Mouse (Mus musculus): ENCODE measurements around the gene Man1c1.

Gene Man1c1

DNA sequence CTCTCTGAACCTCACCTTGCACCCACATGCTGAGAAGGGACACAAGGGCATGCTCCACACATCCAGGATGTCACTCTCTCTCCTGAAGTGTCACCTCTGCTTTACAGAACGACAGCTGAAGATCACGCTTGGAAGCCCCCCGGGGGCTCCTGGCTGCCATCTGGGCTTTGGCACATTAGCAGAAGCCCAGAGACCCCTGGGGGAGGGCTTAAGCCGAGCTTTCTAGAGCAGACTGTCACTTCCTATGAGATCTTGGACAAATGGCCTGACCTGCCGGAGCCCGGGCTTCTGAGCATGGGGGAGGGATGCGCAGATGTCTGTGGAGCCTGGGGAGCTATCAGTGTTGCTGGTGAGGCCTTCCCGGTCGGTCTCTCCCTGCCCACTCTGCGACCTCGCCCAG lies 128.6 kb downstream of the Man1c1 start:
- DNase-seq = no peak

DNA sequence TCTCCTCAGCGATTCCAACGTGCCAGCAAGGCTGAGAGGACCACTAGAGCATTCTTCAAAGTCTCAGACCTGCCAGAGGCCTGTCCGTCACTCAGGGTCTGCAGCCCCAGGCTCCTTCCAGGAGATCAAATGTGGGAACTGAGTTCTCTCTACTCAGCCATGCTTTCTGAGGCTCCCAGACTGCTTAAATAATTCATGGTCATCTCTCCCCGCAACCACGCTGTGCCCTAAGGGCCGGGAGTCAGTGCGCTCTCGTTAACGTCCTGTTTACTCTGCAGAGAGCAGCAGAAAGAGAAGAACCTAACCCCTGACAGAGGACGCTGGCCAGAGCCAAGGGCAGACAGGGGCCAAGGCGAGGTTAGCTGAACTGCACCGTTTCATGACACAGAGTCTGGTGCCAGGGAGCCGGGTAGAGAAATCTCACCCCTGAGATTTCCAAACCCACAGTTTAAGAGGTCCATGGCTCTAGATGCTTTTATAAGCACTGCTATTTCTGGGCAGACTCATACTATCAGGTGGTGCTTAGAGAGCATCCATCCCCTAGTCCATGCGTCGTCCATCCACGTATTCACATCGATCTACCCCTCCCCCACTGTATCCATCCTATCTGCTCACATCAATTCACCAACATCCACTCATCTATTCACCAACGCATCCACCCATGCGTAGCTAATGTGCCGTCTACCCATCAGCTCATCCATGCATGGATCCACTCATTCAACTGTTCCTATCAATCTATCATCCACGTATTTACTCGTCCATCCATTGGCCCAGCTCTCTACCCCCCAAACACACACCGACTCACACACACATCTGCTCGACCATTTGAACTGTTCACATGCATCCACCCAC lies 131.4 kb downstream of the Man1c1 start:
- DNase-seq = no peak

DNA sequence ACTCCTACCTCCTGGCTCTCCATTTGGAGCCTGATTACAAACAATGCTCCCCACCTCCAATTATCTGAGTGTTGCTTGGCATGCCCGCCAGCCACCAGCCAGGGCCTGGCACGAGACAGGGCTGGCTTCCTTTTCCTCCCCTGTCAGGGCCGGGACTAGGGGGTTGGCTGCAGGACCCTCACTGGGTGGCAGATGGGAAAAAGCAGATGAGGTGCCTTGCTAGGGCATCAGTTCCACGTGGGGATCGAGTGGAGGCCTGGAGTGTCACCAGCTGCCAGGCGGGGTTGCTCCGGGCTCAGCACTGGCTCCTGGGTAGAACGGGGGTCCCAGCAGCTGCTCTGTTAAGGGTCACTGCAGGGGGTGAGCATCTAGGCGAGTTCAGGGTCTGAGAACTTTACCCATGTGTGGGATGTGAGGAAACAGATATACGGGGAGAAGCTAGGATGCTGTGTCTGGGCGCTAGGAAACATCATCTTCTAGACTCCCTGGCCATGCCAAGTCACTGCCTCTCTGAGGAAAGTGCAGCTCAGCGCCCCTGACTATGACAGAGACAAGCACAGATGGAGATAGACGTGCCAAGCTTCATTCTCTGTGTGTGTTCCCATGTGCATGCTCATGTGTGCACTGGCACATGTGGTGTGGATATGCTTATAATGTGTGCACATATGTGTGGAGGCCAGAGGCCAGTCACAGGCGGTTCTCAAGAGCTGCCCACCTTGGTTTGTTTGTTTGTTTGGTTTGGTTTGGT lies 133.2 kb downstream of the Man1c1 start:
- DNase-seq = peak; percentile 57

DNA sequence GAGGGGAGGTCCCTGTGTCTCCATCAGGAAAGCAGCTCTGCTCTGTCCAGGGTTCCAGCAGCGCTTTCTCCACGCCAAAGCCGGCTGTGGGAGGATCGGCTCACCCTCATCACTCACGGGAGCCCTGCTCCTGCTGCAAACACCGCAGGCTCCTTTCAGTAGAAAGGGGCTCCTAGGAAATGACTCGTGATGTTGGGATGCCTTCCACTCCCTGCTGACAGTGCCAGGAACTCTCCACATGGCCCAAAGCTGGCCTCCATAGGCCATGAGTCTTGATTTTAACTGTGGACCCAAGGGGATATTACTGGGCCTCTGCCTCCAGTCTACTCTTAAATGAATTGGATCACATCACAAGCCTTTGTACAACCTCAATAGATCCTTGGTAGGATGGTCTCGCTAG lies 134.3 kb downstream of the Man1c1 start:
- DNase-seq = no peak

DNA sequence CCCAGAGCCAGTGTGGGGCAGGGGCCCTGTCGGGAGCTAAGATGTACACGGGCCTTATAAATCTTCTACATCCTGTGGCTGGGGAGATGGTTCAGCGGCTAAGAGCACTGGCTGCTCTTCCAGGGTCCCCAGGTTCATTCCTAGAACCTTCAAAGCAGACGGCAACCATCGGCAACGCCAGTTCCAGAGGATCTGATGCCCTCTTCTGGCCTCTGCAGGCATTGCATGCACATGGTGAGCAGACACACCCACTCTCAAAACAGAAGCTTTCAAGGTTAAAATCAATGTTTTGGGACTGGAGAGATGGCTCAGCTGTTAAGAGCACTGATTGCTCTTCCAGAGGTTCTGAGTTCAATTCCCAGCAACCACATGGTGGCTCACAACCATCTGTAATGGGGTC lies 134.9 kb downstream of the Man1c1 start:
- DNase-seq = no peak

DNA sequence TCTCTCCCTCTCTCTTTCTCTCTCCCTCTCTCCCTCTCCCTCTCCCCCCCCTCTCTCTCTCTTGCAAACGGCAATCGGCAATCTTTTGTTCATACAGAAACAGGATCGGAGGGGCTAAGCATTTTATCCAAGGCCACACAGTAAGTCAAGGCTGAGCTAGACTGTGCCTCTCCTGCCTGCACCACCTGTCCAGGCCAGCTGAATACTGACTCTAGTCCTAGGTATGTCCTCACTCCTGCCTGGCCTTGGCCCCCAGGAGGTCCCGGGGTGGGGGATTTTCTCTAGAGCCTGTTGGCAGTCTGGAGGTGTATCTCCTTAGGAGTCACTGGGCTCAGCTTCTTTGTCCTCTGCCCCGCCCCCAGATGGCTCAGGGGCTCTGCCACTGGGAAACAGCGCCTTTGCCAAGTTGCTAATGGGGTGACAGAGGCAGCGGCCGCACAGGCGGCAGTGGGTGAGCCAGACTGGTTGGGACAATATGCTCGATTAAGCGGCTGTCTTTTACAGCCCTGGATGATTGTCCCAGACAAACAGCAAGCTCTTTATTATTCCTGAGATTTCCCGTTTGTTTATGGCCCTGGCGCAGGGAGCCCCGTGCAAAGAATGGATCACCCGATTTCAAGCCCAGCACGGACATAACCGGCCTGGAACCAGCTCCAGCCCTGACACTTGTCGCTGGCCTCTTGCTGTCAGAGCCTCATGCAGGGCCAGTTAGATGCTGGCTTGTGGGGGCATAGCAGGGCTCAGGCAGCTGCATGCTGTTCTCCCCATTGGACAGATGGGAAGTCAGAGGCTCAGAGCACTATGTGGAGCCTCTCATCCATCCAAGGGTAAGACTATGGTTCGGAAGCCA lies 136.5 kb downstream of the Man1c1 start:
- peak; percentile 71 for DNase-seq

DNA sequence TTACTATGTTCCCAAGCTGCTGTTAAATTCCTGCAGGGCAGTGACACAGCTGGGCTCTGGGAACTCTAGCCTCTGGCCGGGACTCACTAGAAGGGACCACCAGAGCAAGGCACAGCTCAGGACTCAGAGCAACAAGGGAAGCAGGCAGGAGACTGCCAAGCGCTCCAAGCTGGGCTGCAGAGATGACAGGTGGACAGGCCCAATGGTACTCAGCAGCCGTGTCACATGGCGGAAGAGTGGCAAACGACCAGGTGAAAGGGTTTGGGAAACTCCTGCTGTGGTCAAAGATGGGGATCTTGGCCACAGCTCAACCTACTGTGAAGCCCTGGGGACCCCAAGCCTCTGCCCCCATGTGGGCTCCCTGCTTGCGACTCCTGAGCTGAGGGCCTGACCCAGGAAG lies 140.0 kb downstream of the Man1c1 start:
- DNase-seq = peak; percentile 58

DNA sequence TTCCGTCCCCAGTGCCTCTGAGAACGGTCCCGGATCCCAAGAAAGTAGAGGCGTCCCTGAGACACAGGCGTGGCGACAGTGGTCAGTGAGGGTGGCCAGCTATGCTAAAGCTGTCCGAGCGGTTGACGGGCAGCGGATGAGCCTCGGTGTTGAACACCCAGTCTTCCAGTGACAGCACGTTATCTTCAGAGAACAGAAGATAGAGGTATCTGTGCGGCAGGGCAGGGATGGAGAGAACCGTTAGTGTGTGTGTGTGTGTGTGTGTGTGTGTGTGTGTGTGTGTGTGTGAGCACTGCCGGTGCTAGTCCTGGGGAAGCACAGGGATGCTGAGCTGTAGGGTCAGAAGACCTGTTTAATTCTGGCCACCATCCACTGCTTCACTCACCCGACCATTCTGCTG lies 140.5 kb downstream of the Man1c1 start:
- no peak for DNase-seq

DNA sequence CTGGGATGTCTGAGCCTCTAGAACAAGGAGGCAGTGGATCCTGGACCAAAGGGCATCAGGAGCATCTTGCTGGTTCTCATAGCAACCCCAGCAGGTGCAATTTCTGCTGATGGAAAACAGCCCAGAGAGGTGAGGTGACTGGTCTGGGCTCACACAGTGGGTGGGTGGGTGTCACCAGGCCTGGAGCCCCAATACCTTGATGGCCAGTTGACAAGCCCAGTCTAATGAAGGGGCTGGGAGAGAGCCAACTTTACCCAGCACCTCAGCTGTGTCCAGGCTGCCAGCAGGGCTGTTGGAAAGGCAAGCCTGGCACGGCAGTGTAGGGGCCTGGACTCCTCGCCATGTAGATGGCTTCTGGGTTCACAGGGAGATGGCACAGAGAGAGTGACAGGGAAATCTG lies 142.1 kb downstream of the Man1c1 start:
- DNase-seq = peak; percentile 77

DNA sequence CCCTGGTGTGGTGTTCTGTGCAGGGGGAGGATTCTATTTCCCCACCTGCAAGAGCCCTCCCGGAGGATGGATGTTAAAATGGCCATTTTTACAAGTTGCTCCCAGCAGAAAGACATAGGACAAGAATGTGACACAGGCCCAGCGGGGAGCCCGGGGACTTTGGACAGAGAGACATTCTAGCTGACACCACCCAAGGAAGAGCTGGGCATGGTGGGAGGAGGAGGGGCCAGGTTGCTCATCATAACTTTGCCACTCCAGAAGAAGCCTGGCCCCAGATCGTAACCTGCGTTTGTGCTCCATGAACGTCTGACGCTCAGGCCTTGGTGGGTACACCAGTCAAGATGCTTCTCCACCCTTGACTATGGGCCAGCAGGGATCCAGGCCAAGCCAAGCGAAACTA lies 143.4 kb downstream of the Man1c1 start:
- DNase-seq = no peak

DNA sequence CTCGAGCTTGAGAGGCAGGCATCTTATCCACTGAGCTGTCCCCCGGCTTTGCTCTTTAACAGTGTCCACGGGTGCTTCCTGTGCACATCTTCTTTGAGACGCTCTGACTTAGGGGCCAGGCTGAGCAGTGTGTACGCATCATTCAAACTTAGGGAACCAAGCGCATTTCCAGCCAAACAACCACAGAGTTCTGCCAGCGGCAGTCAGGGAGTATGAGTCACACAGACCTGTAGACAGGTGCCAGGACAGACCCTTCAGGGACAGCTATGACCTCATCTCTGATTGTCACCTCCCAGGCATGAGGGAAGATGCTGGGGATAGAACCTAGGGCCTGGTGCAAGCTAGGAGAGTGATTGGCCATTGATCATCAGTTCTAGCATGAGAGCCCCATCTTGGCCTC lies 144.9 kb downstream of the Man1c1 start:
- no peak for DNase-seq

DNA sequence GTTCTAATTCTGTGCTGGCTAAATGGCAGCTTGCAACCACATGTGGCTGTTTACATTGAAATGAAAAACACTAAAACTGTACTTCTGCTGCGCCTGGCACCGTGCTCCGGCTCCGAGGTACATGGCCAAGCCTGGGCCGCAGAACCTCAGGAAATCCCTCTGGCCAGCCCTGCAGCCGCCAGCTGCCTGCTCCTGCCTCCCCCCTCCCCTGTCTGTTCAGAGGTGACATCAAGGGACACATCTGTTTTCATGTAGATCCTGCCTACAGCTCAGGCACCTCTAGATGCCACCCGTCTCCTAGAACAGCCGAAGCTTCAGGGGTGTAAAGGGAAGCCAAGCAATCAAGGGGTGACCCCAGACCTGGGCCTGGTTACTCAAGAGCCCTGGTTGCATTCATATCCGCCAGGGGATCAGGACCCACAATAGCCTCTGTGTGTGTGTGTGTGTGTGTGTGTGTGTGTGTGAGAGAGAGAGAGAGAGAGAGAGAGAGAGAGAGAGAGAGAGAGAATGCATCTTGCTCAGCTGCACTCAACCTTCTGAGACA lies 145.4 kb downstream of the Man1c1 start:
- DNase-seq = no peak

DNA sequence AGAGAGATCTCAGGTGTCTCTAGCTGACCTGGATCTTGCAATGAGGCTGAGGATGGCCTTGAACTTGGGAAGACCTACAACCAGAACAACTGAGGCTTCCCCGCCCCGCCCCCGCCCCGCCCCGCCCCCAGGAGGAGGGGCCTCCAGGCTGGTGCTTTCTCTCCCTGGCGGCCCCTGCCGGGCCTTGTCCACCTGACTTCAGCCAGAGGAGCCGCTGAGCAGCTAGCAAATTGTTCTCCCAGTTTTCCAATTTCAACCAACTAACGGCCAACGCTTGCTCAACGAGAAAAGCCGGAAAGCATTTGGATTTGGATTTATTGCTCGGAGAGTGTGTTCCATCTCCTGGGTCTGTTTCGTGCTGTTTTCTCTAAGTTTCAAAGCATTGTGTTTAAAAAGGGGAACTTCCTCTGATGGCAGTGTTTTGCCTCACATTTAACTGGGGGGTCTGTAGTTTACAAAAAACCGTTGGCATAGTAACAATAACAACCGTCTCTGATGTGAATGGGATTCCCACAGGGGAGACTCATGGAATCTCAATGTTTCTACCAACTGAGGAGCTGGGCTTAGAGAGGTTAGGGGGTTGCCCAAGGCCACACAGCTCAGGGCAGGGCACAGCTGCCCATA lies 146.4 kb downstream of the Man1c1 start:
- no peak for DNase-seq

DNA sequence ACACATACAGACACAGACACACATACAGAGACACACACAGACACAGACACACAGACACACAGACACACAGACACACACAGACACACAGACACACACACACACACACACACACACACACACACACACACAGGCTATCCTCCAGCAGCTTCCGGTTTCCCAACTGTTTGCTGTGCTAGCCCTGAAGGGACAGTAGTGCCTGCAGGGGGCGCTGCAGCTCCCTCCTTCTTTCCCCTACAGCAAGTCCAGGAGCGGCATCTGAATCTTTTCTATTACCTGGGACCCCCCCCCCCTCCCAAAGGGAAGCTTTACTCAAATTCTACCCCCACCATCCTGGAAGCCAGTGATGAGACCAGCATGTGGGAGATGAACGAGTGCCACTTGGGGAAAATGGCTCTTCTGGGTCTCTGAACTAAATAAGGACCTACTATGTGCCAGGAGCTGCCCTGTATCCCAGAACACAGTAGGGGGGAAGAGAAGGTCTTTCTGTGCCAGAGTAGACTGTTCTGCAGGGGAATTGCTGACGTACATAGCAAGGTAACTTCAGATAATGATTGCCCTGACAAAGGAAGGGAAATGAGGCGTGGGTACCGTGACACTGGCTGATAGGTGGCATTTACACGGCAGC lies 148.0 kb downstream of the Man1c1 start:
- peak; percentile 63 for DNase-seq

DNA sequence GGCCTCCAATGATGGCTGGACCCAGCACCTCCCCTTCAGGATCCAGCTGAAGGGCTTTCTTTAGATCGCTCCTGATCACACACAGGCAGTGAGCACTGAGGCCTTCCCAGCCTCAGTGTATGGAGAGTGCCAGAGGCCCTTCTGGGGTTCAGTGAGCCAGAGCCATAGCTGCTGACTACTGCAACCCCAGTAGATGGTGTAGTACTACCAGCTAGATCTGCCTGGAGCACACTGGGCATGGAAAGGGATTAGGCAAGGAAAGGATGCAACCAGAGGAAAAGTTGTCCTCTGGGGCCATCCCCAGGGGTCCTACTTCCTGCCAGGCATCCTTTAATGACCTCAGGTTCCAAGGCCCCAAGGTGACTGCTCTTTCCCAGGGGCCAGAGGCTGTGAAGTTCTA lies 150.5 kb downstream of the Man1c1 start:
- DNase-seq = no peak

DNA sequence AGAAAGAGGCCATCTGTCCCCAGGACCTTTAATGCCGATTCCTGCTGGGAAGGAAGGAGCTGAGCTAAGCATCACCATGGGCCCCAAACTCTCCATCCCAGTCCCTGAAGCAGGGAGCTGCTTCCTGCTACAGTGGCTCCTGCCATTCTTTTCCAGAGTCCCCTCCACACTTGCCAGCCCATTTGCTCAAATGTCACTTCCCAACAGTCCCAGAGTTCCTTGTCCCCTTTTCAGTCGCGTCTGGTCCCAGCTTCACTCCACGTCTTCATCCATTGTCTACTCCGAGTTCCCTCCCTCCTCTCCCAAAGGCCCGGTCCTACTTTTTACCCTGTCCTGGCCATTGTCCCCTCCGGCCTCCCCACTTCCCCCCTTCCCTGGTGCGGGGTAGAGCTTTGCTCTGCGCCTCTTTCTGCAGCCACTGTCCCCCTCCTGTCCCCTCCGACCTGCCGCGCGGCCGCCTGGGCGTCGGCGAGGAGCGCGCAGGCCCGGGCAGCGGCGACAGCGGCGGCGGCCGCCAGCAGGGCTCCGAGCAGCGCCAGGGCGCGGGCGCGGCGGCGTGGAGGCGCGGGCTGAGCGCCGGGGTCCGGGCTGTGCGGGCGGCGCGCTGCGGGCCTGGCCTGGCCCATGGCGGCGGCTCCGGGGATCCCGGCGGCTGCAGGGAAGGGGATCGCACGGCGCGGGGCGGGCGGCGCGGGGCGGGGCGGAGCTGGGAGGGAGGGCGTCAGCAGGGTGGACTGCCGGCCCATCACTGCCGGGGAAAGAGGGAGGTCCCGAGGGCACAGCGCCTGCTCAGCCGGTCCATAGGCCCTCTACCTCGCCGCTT lies 152.4 kb downstream of the Man1c1 start, which contains the start of gene Selenon:
TSS of gene Selenon (minus strand) at position 673 of the 823 bp plus-strand sequence.
- DNase-seq = peak; percentile 74

DNA sequence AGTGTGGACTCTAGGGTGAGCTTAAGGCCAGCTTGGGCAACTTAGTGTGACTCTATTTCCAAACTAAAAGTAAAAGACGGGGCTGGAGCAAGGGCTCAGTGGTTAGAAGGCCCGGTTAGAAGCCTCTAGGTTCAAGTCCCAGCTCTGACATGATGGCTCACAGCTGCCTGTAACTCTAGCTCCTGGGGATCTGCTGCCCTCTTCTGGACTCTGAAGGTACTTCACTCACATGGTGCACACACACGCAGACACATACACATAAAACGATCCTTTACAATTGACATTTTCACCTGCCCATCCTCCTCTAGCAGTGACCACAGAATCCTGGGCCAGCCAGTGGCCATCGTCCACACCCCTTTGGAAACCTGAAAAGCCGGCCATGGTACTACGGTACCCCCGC lies 154.2 kb downstream of the Man1c1 start:
- DNase-seq = no peak

DNA sequence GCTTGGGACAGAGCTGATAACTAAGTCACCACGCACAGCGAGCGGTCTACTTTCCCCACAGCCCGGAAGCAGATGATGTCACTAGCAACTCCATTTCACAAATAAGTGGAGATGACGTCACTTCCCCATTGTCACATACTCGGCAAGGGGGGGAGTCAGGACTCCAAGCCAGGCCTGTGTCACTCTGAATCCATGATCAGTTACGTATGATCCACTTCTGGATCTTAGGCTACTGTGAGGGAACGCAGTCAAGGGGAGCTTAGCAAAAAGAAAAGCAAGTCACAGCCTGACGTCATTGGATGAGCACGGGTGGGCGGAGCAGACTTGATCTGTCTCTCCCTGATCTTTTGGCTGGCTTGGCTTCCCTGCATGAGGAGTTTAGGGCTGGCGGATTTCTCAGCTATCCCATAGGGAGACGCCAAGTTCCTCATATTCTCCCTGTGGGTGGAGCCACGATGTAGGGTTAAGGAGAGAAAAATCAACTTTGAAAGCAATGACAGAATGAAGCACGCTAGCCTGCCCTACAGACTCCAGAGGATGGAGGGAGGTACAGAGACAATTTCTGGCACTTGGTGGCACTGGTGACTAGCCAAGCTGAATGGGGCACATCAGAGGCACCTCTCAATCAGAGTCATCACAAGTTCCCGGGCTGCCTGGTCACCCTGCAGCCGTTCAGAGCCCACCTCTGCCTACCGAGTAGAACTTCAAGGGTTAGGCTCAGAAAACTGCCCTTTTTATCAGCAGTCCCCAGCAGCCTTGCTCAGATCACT lies 155.7 kb downstream of the Man1c1 start:
- peak; percentile 55 for DNase-seq

DNA sequence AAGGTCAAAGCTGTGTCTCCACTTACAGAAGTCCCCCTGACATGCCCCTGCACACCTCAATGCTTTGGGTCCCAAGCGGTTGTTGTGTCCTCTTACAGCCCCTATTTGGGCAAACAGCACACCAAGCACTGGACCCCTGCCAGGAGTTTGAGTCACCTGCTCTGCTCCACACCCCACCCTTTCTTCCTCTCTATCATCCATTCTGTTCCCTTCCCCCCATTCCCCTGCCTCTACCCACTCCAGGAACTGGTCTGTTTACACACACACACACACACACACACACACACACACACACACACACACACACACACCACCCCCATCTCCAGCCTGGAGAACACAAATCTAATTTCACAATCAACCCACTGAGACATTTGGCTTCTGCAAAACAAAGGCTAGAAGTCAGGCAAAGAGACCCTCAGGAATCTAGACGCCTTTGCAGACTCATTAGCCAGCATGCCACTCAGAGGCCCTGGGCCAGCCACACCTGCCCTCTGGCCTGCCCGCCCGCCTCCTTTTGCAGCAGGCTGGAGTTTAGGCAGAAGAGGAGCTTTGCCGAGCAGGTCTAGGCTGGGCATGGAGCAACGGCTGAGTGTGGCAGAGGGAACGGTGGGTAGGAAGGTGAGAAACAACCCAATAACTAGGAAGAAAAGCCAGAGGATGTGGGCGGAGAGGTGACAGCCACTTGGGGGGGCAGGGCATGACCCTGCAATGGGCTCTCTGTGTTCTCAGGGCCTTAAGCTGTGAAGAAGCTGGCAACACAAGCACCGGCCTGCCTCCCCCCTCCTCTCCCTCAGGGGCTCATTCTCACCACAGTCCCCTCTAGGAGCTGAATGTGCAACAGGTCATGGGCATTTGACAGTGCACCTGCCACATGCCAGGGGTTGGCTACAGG lies 157.0 kb downstream of the Man1c1 start:
- peak; percentile 64 for DNase-seq
